Mouse (Mus musculus): Measurements from ENCODE around the gene Oosp1.

GRCm38 (mm10) chr19:11617983-11618382, 73.0 kb downstream of the Oosp1 start:
- TF ChIP-seq EP300 (IDR thresholded peaks at IDR 0.05; ENCODE audit: low read depth) (no peak), CTCF (IDR thresholded peaks at IDR 0.05; ENCODE audit: low read depth) (no peak)
